Mouse (Mus musculus): Measurements from ENCODE around the gene Mapk8ip1. TPM values are rescaled to one million over a fixed set of nuclear protein-coding genes. Genes with fewer than 3 reads are reported as not detected.
"Not testable (repeated sequence)": the region's sequence is repeated elsewhere in the genome, so short reads cannot be mapped to it uniquely, and the experiment has no call there.

Mapk8ip1 gene
- polyA plus RNA-seq, 1 experiment from 2014 or later, result 19.9 TPM

DNA sequence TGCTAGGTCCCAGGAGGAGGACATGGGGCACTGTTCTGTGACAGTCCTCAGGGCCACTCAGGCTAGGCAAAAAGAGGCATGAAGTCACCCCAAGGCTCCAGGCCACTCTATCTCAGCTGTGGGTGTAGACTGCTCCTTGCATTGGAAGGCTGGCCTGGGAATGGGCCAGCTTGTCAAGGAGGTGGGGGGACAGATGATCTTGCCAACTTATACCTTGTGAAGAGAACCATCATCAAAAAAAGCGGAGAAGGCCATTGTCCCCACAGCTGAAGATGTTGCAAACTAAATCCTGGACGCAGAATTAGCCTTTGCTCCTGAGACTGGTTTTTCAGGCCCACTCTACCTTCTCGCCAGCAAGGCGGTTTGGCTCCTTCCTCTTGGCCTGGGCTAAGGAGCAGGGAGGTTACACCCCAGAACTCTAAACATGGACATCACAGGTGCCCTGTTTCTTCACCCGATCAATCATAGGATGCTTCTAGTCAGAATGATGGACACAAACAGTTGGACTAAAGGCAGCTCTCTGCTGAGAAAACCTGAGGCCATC lies 2.8 kb upstream of the Mapk8ip1 start:
- no peak overlapping the region for H3K27ac ChIP-seq (replicated peaks; ENCODE audit: low read depth, low read length)
- H3K4me2 ChIP-seq (ENCODE audit: low read depth, severe bottlenecking), result no peak overlapping the region
- H3K4me1 ChIP-seq (ENCODE audit: control insufficient read depth, insufficient read depth, low read length), result peaks cover 7% of the 10 kb centered on the region
- H3K36me3 ChIP-seq (ENCODE audit: control insufficient read depth, insufficient read depth, low read length), result peaks cover 12% of the 10 kb centered on the region; the same call in 1 of the 2 replicates
- H3K4me3 ChIP-seq (ENCODE audit: low read depth, low read length), result no peak overlapping the region
- H3K27me3 ChIP-seq (ENCODE audit: control insufficient read depth, insufficient read depth, low read length), result 0 out of 2 replicates have a peak, but pooled peaks cover 6% of the 10 kb centered on the region
- DNase-seq (ENCODE audit: low spot score) (no peak), ATAC-seq (ENCODE audit: insufficient number of reproducible peaks, low FRiP score, low TSS enrichment, low read depth) (no peak)
- no peak overlapping the region for H3K9ac ChIP-seq (ENCODE audit: low read length)
- 91% methylated on average over 5 of the region's 5 CpGs for WGBS
- no peaks in the 10 kb centered on the region for H3K9me3 ChIP-seq (ENCODE audit: control insufficient read depth, low read length)

DNA sequence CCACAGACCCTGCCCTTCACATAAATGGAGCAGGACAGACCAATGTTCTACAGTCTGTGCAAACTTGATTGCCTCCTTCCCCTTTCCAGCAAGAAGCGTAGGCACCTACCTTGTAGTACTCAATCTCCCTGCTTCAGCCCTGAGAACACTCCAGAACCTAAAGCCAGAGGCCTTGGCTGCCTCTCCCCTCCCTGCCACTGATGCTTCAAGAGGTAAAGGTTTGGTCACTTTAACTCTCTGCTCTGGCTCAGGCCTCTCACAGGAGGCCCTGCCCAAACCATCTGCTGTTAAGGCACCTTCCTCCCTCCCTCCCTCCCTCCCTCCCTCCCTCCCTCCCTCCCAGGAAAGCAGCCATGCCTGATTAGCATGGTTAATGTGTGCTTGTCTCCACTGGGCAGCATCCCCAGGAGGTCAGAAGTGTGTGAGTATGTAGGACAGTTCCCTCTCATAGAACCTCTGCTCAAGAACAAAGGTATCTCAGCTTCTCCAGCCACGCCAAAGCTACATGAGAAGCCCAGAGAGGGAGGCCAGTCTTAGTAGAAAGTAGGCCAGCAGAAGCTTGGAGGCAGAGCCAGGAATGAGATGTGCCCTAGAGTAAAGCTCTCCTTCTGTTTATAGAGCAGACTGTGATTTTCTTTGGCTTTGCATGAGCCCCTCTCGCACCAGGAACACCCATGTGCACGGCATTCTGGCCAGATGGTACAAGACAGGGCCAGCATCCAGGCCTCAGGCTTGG lies 1.7 kb upstream of the Mapk8ip1 start:
- H3K4me1 ChIP-seq (ENCODE audit: control insufficient read depth, insufficient read depth, low read length), result peaks cover 7% of the 10 kb centered on the region
- no peak overlapping the region for H3K4me3 ChIP-seq (ENCODE audit: low read depth, low read length)
- 70% methylated on average over 4 of the region's 4 CpGs for WGBS
- 0 out of 2 replicates have a peak, but pooled peaks cover 6% of the 10 kb centered on the region for H3K27me3 ChIP-seq (ENCODE audit: control insufficient read depth, insufficient read depth, low read length)
- H3K9ac ChIP-seq (ENCODE audit: low read length), result no peak overlapping the region
- H3K4me2 ChIP-seq (ENCODE audit: low read depth, severe bottlenecking), result no peak overlapping the region
- H3K9me3 ChIP-seq (ENCODE audit: control insufficient read depth, low read length), result no peaks in the 10 kb centered on the region
- H3K36me3 ChIP-seq (ENCODE audit: control insufficient read depth, insufficient read depth, low read length), result peaks cover 10% of the 10 kb centered on the region; the same call in 1 of the 2 replicates
- no peak for ATAC-seq (ENCODE audit: insufficient number of reproducible peaks, low FRiP score, low TSS enrichment, low read depth)
- no peak overlapping the region for H3K27ac ChIP-seq (replicated peaks; ENCODE audit: low read depth, low read length)
- DNase-seq (ENCODE audit: low spot score), result no peak

DNA sequence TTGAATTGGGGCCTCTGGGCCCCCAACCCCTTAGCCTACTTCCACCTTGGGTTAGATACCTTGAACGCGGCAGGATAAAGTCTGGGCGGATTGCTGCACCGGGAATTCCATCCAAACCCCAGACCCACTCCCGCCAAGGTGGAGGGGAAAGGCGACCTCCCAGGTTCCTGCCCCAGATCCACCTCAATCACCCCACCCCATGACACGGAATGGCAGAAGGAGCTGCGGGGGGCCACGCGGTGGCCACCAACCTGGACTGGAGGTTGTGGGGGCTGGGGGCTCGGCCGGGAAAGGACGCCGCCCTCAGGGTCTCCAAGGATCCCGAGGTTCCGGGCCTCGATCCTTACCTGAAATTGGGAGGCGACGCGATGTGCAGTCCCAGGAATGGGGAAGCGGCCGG lies 381 bp downstream of the Mapk8ip1 start:
- Histone ChIP-seq H3K27me3 (ENCODE audit: control insufficient read depth, insufficient read depth, low read length) (0 out of 2 replicates have a peak, but pooled peaks cover 6% of the 10 kb centered on the region), H3K4me1 (ENCODE audit: control insufficient read depth, insufficient read depth, low read length) (peaks cover 7% of the 10 kb centered on the region), H3K36me3 (ENCODE audit: control insufficient read depth, insufficient read depth, low read length) (peaks cover 7% of the 10 kb centered on the region; the same call in 1 of the 2 replicates), H3K4me2 (ENCODE audit: low read depth, severe bottlenecking) (peak overlapping the region; percentile 92), H3K9me3 (ENCODE audit: control insufficient read depth, low read length) (no peaks in the 10 kb centered on the region), H3K27ac (replicated peaks; ENCODE audit: low read depth, low read length) (no peak overlapping the region), H3K9ac (ENCODE audit: low read length) (peak overlapping the region; percentile 52; the same call in 1 of the 2 replicates), H3K4me3 (ENCODE audit: low read depth, low read length) (peak overlapping the region; percentile 52)
- no peak for ATAC-seq (ENCODE audit: insufficient number of reproducible peaks, low FRiP score, low TSS enrichment, low read depth)
- 4% methylated on average over 20 of the region's 22 CpGs for WGBS
- no peak for DNase-seq (ENCODE audit: low spot score)

DNA sequence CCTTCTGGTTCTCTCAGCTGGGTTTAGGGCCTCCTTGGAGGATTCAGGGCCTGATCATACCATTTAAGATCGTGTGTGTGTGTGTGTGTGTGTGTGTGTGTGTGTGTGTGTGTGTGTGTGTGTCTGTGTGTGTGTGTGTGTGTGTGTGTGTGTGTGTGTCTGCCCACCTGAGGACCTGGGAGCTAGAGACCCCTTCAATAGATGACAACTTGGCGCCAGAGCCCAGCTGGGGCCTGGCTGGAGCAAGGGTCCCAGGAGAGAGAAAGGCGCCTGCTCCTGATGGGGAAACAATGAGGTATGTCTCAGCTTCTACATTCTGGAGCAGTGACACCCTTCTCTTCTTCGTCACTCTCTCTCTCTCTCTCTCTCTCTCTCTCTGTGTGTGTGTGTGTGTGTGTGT lies 1.2 kb downstream of the Mapk8ip1 start:
- ATAC-seq (ENCODE audit: insufficient number of reproducible peaks, low FRiP score, low TSS enrichment, low read depth); H3K27ac ChIP-seq (replicated peaks; ENCODE audit: low read depth, low read length); H3K4me3 ChIP-seq (ENCODE audit: low read depth, low read length); H3K9me3 ChIP-seq (ENCODE audit: control insufficient read depth, low read length); H3K4me1 ChIP-seq (ENCODE audit: control insufficient read depth, insufficient read depth, low read length); H3K9ac ChIP-seq (ENCODE audit: low read length); H3K4me2 ChIP-seq (ENCODE audit: low read depth, severe bottlenecking); H3K27me3 ChIP-seq (ENCODE audit: control insufficient read depth, insufficient read depth, low read length); DNase-seq (ENCODE audit: low spot score); H3K36me3 ChIP-seq (ENCODE audit: control insufficient read depth, insufficient read depth, low read length): not testable (repeated sequence)
- WGBS, result 77% methylated on average over 4 of the region's 4 CpGs

DNA sequence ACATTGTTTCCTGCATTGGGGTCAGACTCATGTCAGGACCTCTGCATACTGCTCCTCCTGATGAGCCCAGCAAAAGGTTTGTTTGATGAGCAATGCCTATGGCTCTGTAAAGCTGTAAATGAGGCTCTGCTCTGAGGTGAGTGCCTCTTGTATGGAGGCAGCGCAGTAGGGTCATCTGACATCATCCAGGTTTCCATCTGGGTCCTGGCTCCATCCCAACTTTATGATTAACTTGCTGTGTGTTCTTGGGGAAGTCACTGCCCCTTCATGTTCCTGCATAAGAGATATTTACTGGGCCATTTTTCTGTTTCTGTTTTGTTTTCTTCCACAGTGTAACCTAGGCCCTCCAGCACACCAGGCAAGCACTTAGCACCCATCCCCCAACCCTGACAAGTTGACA lies 3.6 kb downstream of the Mapk8ip1 start:
- 57% methylated on average over 1 of the region's 1 CpGs for WGBS
- no peak overlapping the region for H3K9ac ChIP-seq (ENCODE audit: low read length)
- no peaks in the 10 kb centered on the region for H3K36me3 ChIP-seq (ENCODE audit: control insufficient read depth, insufficient read depth, low read length)
- H3K27ac ChIP-seq (replicated peaks; ENCODE audit: low read depth, low read length), result no peak overlapping the region
- no peaks in the 10 kb centered on the region for H3K9me3 ChIP-seq (ENCODE audit: control insufficient read depth, low read length)
- H3K4me1 ChIP-seq (ENCODE audit: control insufficient read depth, insufficient read depth, low read length), result peaks cover 15% of the 10 kb centered on the region
- DNase-seq (ENCODE audit: low spot score) (no peak), ATAC-seq (ENCODE audit: insufficient number of reproducible peaks, low FRiP score, low TSS enrichment, low read depth) (no peak)
- 0 out of 2 replicates have a peak, but pooled peaks cover 6% of the 10 kb centered on the region for H3K27me3 ChIP-seq (ENCODE audit: control insufficient read depth, insufficient read depth, low read length)
- no peak overlapping the region for H3K4me2 ChIP-seq (ENCODE audit: low read depth, severe bottlenecking)
- H3K4me3 ChIP-seq (ENCODE audit: low read depth, low read length), result no peak overlapping the region

DNA sequence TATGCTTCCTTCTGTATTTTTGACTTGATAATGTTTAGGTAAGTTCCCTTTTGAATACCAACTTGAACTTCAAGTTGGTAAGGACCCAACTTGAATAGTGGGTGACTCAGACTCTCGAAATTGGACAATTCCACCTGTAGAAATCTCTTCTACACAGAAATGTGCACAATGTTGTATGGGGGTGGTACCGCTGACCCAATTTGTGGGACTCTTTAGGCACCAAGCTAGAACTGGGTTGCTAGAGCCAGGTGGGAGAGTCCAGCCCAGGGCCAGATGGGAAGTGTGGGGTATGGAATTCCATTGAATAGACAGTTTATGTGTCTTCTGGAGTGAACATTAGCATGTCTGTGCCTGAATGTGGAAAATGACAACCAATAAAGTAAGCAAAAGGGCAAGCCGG lies 5.5 kb downstream of the Mapk8ip1 start:
- Histone ChIP-seq H3K27me3 (ENCODE audit: control insufficient read depth, insufficient read depth, low read length) (0 out of 2 replicates have a peak, but pooled peaks cover 3% of the 10 kb centered on the region), H3K9ac (ENCODE audit: low read length) (no peak overlapping the region), H3K9me3 (ENCODE audit: control insufficient read depth, low read length) (no peaks in the 10 kb centered on the region), H3K4me1 (ENCODE audit: control insufficient read depth, insufficient read depth, low read length) (peaks cover 24% of the 10 kb centered on the region), H3K4me2 (ENCODE audit: low read depth, severe bottlenecking) (no peak overlapping the region), H3K27ac (replicated peaks; ENCODE audit: low read depth, low read length) (no peak overlapping the region), H3K36me3 (ENCODE audit: control insufficient read depth, insufficient read depth, low read length) (no peaks in the 10 kb centered on the region), H3K4me3 (ENCODE audit: low read depth, low read length) (no peak overlapping the region)
- no peak for DNase-seq (ENCODE audit: low spot score)
- WGBS, result 84% methylated on average over 3 of the region's 3 CpGs
- ATAC-seq (ENCODE audit: insufficient number of reproducible peaks, low FRiP score, low TSS enrichment, low read depth), result no peak

DNA sequence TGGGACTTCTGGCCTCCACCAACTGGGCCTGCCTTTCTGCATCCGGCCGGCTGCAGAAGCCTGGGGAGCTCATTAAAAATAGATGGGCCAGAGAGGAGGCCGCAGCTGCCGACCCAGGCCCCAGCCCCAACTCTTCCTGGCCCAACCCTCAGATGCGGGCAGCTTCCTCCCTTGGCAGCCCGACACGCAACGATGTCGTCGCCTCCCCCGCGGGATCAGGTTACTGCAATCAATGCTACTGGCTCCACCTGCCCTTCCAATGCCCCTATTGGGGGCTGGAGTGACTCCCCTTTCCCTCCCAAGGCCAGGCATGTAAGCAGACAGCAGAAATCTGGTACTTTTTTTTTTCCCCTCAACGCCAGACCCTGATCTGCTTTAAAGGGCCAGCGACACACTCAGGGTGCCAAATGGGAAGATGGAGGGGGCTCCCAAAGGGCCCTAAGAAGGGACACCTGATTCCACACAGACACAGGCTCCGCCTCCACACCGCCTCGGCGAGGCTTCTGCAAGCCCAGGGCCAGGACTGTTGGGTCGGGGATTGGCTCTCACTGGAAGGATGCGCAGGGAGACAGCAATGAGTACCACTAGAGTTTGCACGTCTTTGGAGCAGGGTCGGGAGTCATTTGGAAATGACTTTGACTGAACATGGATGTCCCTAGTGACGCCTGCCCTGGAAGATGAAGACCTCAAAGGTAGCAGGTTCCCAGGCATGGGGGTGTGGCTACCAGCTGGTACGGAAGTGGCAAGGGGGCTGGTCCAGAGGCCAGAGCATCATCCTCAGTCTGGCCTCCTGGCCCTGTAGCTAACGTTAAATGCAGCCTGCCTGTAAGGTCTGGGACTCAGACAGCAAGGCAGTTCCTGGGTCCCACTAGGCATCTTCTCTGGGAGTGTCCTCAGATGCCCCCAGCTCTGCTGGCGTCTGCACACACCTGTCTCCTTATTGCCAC lies 8.5 kb downstream of the Mapk8ip1 start:
- H3K4me3 ChIP-seq (ENCODE audit: low read depth, low read length), result peak overlapping the region; percentile 47
- H3K27ac ChIP-seq (replicated peaks; ENCODE audit: low read depth, low read length), result peak overlapping the region; percentile 84
- H3K4me2 ChIP-seq (ENCODE audit: low read depth, severe bottlenecking), result peak overlapping the region; percentile 86
- peaks cover 39% of the 10 kb centered on the region for H3K4me1 ChIP-seq (ENCODE audit: control insufficient read depth, insufficient read depth, low read length)
- no peaks in the 10 kb centered on the region; the same call in 1 of the 2 replicates for H3K36me3 ChIP-seq (ENCODE audit: control insufficient read depth, insufficient read depth, low read length)
- H3K9ac ChIP-seq (ENCODE audit: low read length), result peak overlapping the region; percentile 59
- H3K9me3 ChIP-seq (ENCODE audit: control insufficient read depth, low read length), result no peaks in the 10 kb centered on the region
- DNase-seq (ENCODE audit: low spot score) (peak; percentile 90), ATAC-seq (ENCODE audit: insufficient number of reproducible peaks, low FRiP score, low TSS enrichment, low read depth) (peak; percentile 16)
- WGBS, result 1% methylated on average over 26 of the region's 26 CpGs
- H3K27me3 ChIP-seq (ENCODE audit: control insufficient read depth, insufficient read depth, low read length), result no peaks in the 10 kb centered on the region; the same call in 1 of the 2 replicates

Measured in limb, embryonic 11.5 days (tissue).